ENCODE assay signal across 21 mouse cellular contexts in the genomic region with DNA sequence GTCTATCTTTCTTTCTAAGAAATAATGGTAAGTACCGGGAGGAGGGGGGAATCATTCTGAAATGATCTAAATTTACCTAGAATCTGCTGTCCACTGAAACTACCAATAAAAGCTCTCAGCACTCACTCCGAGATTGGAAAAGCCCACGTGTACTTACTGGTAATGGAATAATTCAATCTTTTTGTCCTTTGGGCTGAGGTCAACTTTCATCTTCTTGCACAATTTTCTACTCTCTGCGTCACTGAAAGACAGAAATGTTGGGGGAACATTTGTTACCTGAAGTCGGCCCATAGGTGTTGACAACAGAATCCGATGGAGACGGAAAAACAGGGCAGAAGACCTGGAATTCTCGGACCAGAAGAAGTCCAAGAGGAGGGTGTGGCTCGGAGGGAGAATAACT.
"Had no signal": no experiment of that assay in that cellular context is flagged by ENCODE, and none has a peak within 500 bp of the region (broad histone marks: within the 10 kb centered on the region; RNA-seq: fewer than 3 reads in every experiment).

No protein-coding gene starts in this region.

- H3K4me3 ChIP-seq: embryonic facial prominence, embryonic 10.5 days; embryonic facial prominence, embryonic 12.5 days; embryonic facial prominence, embryonic 13.5 days; embryonic facial prominence, embryonic 15.5 days; erythroblast, embryonic 14.5 days; forebrain, embryonic 10.5 days; forebrain, embryonic 12.5 days; forebrain, embryonic 13.5 days; forebrain, embryonic 15.5 days; gastrocnemius, adult 2 months; heart, adult 2 months had no signal

- H3K4me1 ChIP-seq: embryonic facial prominence, embryonic 12.5 days; embryonic facial prominence, embryonic 13.5 days; embryonic facial prominence, embryonic 15.5 days; forebrain, embryonic 15.5 days had no signal

- H3K9ac ChIP-seq: embryonic facial prominence, embryonic 12.5 days; embryonic facial prominence, embryonic 13.5 days; embryonic facial prominence, embryonic 15.5 days; forebrain, embryonic 12.5 days; forebrain, embryonic 13.5 days; forebrain, embryonic 15.5 days; forebrain, postnatal 0 days had no signal

- H3K9me3 ChIP-seq: embryonic facial prominence, embryonic 10.5 days; embryonic facial prominence, embryonic 12.5 days; embryonic facial prominence, embryonic 13.5 days; embryonic facial prominence, embryonic 15.5 days; forebrain, embryonic 10.5 days; forebrain, embryonic 12.5 days; forebrain, embryonic 13.5 days; forebrain, embryonic 15.5 days had no signal

- H3K36me3 ChIP-seq: forebrain, embryonic 12.5 days; forebrain, embryonic 15.5 days had no signal

- H3K4me2 ChIP-seq: embryonic facial prominence, embryonic 12.5 days; embryonic facial prominence, embryonic 13.5 days; embryonic facial prominence, embryonic 15.5 days; forebrain, embryonic 12.5 days; forebrain, embryonic 13.5 days; forebrain, embryonic 15.5 days had no signal

- ATAC-seq: forebrain, embryonic 13.5 days; forebrain, embryonic 14.5 days; forebrain, embryonic 15.5 days; forebrain, embryonic 16.5 days; forebrain, postnatal 0 days had no signal

- H3K27me3 ChIP-seq: embryonic facial prominence, embryonic 12.5 days; embryonic facial prominence, embryonic 13.5 days; embryonic facial prominence, embryonic 15.5 days; forebrain, embryonic 12.5 days; forebrain, embryonic 13.5 days; forebrain, embryonic 15.5 days had no signal

- H3K27ac ChIP-seq: embryonic facial prominence, embryonic 10.5 days; embryonic facial prominence, embryonic 12.5 days; embryonic facial prominence, embryonic 13.5 days; embryonic facial prominence, embryonic 15.5 days; forebrain, embryonic 10.5 days; forebrain, embryonic 12.5 days; forebrain, embryonic 13.5 days; forebrain, embryonic 15.5 days; gastrocnemius, adult 2 months; heart, adult 2 months had no signal

- DNase-seq: embryo, embryonic 11 days; forebrain, postnatal 0 days; gastrocnemius, adult 2 months; gastrocnemius, postnatal 10 days; gastrocnemius, postnatal 14 days; gastrocnemius, postnatal 25 days; gastrocnemius, postnatal 36 days; heart, adult 11 months; heart, adult 18-20 months; heart, adult 2 months had no signal
